Mouse (Mus musculus) spleen, postnatal 14 days (tissue): ENCODE measurements around the gene Ptpn13.
A peak's percentile ranks its signal among the peaks of the same experiment; 100 is the strongest.

Experiments
- DNase-seq, 2 experiments: peaks; one replicate each; pipeline ENCODE4 v3.0.0; 2021 to 2022; ENCODE audit warnings: low spot score in 2 of 2

The Ptpn13 gene

GRCm38 (mm10) chr5:103424678-103425319 is at the start of gene Ptpn13:
Ptpn13 (plus strand) TSS chr5:103425192.
- peak; percentile 54 to 61 for DNase-seq

- no peak for DNase-seq
Measured at GRCm38 (mm10) chr5:103375226-103375625, 49.8 kb upstream of the Ptpn13 start.

- no peak for DNase-seq
Measured at GRCm38 (mm10) chr5:103376354-103377295, 48.4 kb upstream of the Ptpn13 start.

GRCm38 (mm10) chr5:103377493-103378130 is 47.4 kb upstream of the Ptpn13 start:
- DNase-seq = no peak

- DNase-seq = no peak
Measured at GRCm38 (mm10) chr5:103380785-103381527, 44.0 kb upstream of the Ptpn13 start.

GRCm38 (mm10) chr5:103382951-103383350 is 42.0 kb upstream of the Ptpn13 start:
- DNase-seq = no peak

GRCm38 (mm10) chr5:103384021-103384420 is 41.0 kb upstream of the Ptpn13 start:
- no peak for DNase-seq

- no peak for DNase-seq
Measured at GRCm38 (mm10) chr5:103387540-103388026, 37.4 kb upstream of the Ptpn13 start.

- DNase-seq = no peak
Measured at GRCm38 (mm10) chr5:103389415-103389814, 35.6 kb upstream of the Ptpn13 start.

- DNase-seq = no peak
Measured at GRCm38 (mm10) chr5:103393220-103393619, 31.8 kb upstream of the Ptpn13 start.

GRCm38 (mm10) chr5:103393752-103394151 is 31.2 kb upstream of the Ptpn13 start:
- DNase-seq = no peak

- no peak for DNase-seq
Measured at GRCm38 (mm10) chr5:103395683-103396082, 29.3 kb upstream of the Ptpn13 start.

GRCm38 (mm10) chr5:103397429-103397828 is 27.6 kb upstream of the Ptpn13 start:
- DNase-seq = no peak

GRCm38 (mm10) chr5:103404213-103404968 is 20.6 kb upstream of the Ptpn13 start:
- DNase-seq = no peak

- DNase-seq = no peak
Measured at GRCm38 (mm10) chr5:103405921-103406320, 19.1 kb upstream of the Ptpn13 start.

- DNase-seq = no peak
Measured at GRCm38 (mm10) chr5:103412020-103412747, 12.8 kb upstream of the Ptpn13 start.

GRCm38 (mm10) chr5:103414542-103414941 is 10.4 kb upstream of the Ptpn13 start:
- no peak for DNase-seq

GRCm38 (mm10) chr5:103418009-103418408 is 7.0 kb upstream of the Ptpn13 start:
- DNase-seq = no peak

- no peak for DNase-seq
Measured at GRCm38 (mm10) chr5:103418886-103419285, 6.1 kb upstream of the Ptpn13 start.

GRCm38 (mm10) chr5:103420568-103420967 is 4.4 kb upstream of the Ptpn13 start:
- no peak for DNase-seq
